Mouse (Mus musculus) kidney, adult 9 months (tissue): ENCODE results near the gene Gm5901.
"Not testable (repeated sequence)": the region's sequence is repeated elsewhere in the genome, so short reads cannot be mapped to it uniquely, and the experiment has no call there.

Source experiments
- DNase-seq: peaks from one replicate; pipeline ENCODE4 v3.0.0; 2022

Gm5901 gene

GRCm38 (mm10) chr7:105374866-105375265 is at the start of gene Gm5901:
Gm5901 (plus strand) TSS chr7:105375038.
- DNase-seq = no peak

- peak; percentile 7 for DNase-seq
Observed at GRCm38 (mm10) chr7:105325302-105325701, 49.5 kb upstream of the Gm5901 start.

GRCm38 (mm10) chr7:105334004-105334403 is 40.8 kb upstream of the Gm5901 start, which contains the start of gene Olfr690:
Olfr690 (minus strand) TSS chr7:105334104.
- DNase-seq = no peak

GRCm38 (mm10) chr7:105342170-105342569 is 32.7 kb upstream of the Gm5901 start, which contains the start of gene Olfr691:
Olfr691 (minus strand) TSS chr7:105342270.
- no peak for DNase-seq

GRCm38 (mm10) chr7:105342752-105343151 is 32.1 kb upstream of the Gm5901 start:
- no peak for DNase-seq

GRCm38 (mm10) chr7:105356064-105356463 is 18.8 kb upstream of the Gm5901 start:
- not testable (repeated sequence) for DNase-seq

GRCm38 (mm10) chr7:105356487-105356886 is 18.4 kb upstream of the Gm5901 start:
- not testable (repeated sequence) for DNase-seq

GRCm38 (mm10) chr7:105361713-105362112 is 13.1 kb upstream of the Gm5901 start:
- no peak for DNase-seq

GRCm38 (mm10) chr7:105367268-105367667 is 7.6 kb upstream of the Gm5901 start:
- no peak for DNase-seq

- DNase-seq = no peak
Observed at GRCm38 (mm10) chr7:105367930-105368329, 6.9 kb upstream of the Gm5901 start, which contains the start of gene Olfr692. Olfr692 (plus strand) TSS chr7:105368230.

- no peak for DNase-seq
Observed at GRCm38 (mm10) chr7:105368521-105368920, 6.3 kb upstream of the Gm5901 start.

- no peak for DNase-seq
Observed at GRCm38 (mm10) chr7:105372912-105373311, 1.9 kb upstream of the Gm5901 start.

- no peak for DNase-seq
Observed at GRCm38 (mm10) chr7:105373509-105373908, 1.3 kb upstream of the Gm5901 start.

GRCm38 (mm10) chr7:105373976-105374375 is 862 bp upstream of the Gm5901 start:
- DNase-seq = no peak

- DNase-seq = no peak
Observed at GRCm38 (mm10) chr7:105380329-105380728, 5.5 kb downstream of the Gm5901 start.

GRCm38 (mm10) chr7:105387696-105388095 is 12.9 kb downstream of the Gm5901 start:
- no peak for DNase-seq

GRCm38 (mm10) chr7:105390236-105390635 is 15.4 kb downstream of the Gm5901 start:
- no peak for DNase-seq

GRCm38 (mm10) chr7:105394606-105395005 is 19.8 kb downstream of the Gm5901 start:
- DNase-seq = no peak

- peak; percentile 65 for DNase-seq
Observed at GRCm38 (mm10) chr7:105395131-105395820, 20.4 kb downstream of the Gm5901 start.

GRCm38 (mm10) chr7:105396126-105396525 is 21.3 kb downstream of the Gm5901 start:
- no peak for DNase-seq

- no peak for DNase-seq
Observed at GRCm38 (mm10) chr7:105399058-105399934, 24.5 kb downstream of the Gm5901 start.

GRCm38 (mm10) chr7:105399935-105400624 is 25.2 kb downstream of the Gm5901 start, which contains the start of gene Fam160a2:
Fam160a2 (minus strand) TSS chr7:105400054.
- DNase-seq = peak; percentile 100

- no peak for DNase-seq
Observed at GRCm38 (mm10) chr7:105404268-105404667, 29.4 kb downstream of the Gm5901 start, which contains the start of gene Cnga4. Cnga4 (plus strand) TSS chr7:105404568.
